In genomic region chr13:47014334-47015194, GRCm38 (mm10) we compare ENCODE assay signal across 7 mouse cellular contexts. TPM values are rescaled to one million over a fixed set of nuclear protein-coding genes. Genes with fewer than 3 reads are reported as not detected.
DNase-seq lines count a peak whose midpoint lies in the region; ATAC-seq and TF ChIP-seq lines count a peak whose summit lies in the region.

Nhlrc1 (minus strand) TSS chr13:47014850.

- no peaks in the 10 kb centered on the region for H3K36me3 ChIP-seq in erythroblast, embryonic 14.5 days (ENCODE audit: control insufficient read depth)
- H3K36me3 ChIP-seq in heart, embryonic 12.5 days = peaks cover 4% of the 10 kb centered on the region; the same call in 1 of the 2 replicates
- H3K36me3 ChIP-seq in kidney, embryonic 15.5 days = no peaks in the 10 kb centered on the region
- no peaks in the 10 kb centered on the region for H3K36me3 ChIP-seq in limb, embryonic 15.5 days
- no peaks in the 10 kb centered on the region for H3K36me3 ChIP-seq in midbrain, postnatal 0 days (ENCODE audit: insufficient read depth, low read length)
- H3K36me3 ChIP-seq in spleen, adult 2 months (ENCODE audit: control insufficient read depth, insufficient read depth, low read length) = no peaks in the 10 kb centered on the region

- peak within 1 kb of the TSS; percentile 63 for H3K4me3 ChIP-seq in erythroblast, embryonic 14.5 days (replicated peaks)
- peak within 1 kb of the TSS; percentile 62 for H3K4me3 ChIP-seq in heart, embryonic 12.5 days
- peak within 1 kb of the TSS; percentile 62 for H3K4me3 ChIP-seq in kidney, embryonic 15.5 days (replicated peaks)
- peak within 1 kb of the TSS; percentile 66 for H3K4me3 ChIP-seq in limb, embryonic 15.5 days
- peak within 1 kb of the TSS; percentile 56 for H3K4me3 ChIP-seq in midbrain, postnatal 0 days (ENCODE audit: low read depth, low read length)
- peak within 1 kb of the TSS; percentile 73 for H3K4me3 ChIP-seq in spleen, adult 2 months (ENCODE audit: extremely low read depth, insufficient read depth, insufficient read length)

- 0 out of 2 replicates have a peak, but pooled peaks cover 3% of the 10 kb centered on the region for H3K9me3 ChIP-seq in erythroblast, embryonic 14.5 days (ENCODE audit: control insufficient read depth, low read length)
- H3K9me3 ChIP-seq in heart, embryonic 12.5 days (replicated peaks) = peaks cover 14% of the 10 kb centered on the region
- peaks cover 15% of the 10 kb centered on the region for H3K9me3 ChIP-seq in kidney, embryonic 15.5 days (replicated peaks)
- peaks cover 10% of the 10 kb centered on the region; the same call in 1 of the 2 replicates for H3K9me3 ChIP-seq in limb, embryonic 15.5 days
- peaks cover 9% of the 10 kb centered on the region; the same call in 1 of the 2 replicates for H3K9me3 ChIP-seq in midbrain, postnatal 0 days (ENCODE audit: low read length)

- TF ChIP-seq POLR2A in brain, embryonic 14.5 days (IDR thresholded peaks at IDR 0.05; ENCODE audit: borderline replicate concordance, extremely low read depth, insufficient read depth, insufficient read length, poor library complexity, severe bottlenecking) = no peak
- no peak for TF ChIP-seq POLR2A in spleen, adult 2 months (IDR thresholded peaks at IDR 0.05; ENCODE audit: low read depth, low read length)

- no peak within 1 kb of the TSS for H3K27ac ChIP-seq in heart, embryonic 12.5 days (ENCODE audit: poor library complexity, severe bottlenecking)
- H3K27ac ChIP-seq in kidney, embryonic 15.5 days = no peak within 1 kb of the TSS
- H3K27ac ChIP-seq in limb, embryonic 15.5 days = no peak within 1 kb of the TSS
- no peak within 1 kb of the TSS for H3K27ac ChIP-seq in midbrain, postnatal 0 days (ENCODE audit: low read depth, low read length)
- H3K27ac ChIP-seq in spleen, adult 2 months (ENCODE audit: insufficient read depth, low read length) = no peak within 1 kb of the TSS

- peaks cover 12% of the 10 kb centered on the region for H3K4me1 ChIP-seq in erythroblast, embryonic 14.5 days (ENCODE audit: control insufficient read depth)
- peaks cover 12% of the 10 kb centered on the region for H3K4me1 ChIP-seq in heart, embryonic 12.5 days (replicated peaks)
- peaks cover 16% of the 10 kb centered on the region for H3K4me1 ChIP-seq in kidney, embryonic 15.5 days
- peaks cover 16% of the 10 kb centered on the region for H3K4me1 ChIP-seq in limb, embryonic 15.5 days
- H3K4me1 ChIP-seq in midbrain, postnatal 0 days (ENCODE audit: insufficient read depth, low read length) = peaks cover 7% of the 10 kb centered on the region; the same call in 1 of the 2 replicates
- H3K4me1 ChIP-seq in spleen, adult 2 months (ENCODE audit: control insufficient read depth, insufficient read depth, insufficient read length) = peaks cover 7% of the 10 kb centered on the region

- DNase-seq in brain, embryonic 14.5 days (ENCODE audit: low read depth) = peak; percentile 82
- DNase-seq in midbrain, postnatal 0 days (ENCODE audit: low spot score) = peak; percentile 78
- peak; percentile 17 to 41 for DNase-seq in spleen, adult 2 months (ENCODE audit: low read depth in 1 of 2, low spot score in 2 of 2)

- H3K9ac ChIP-seq in heart, embryonic 12.5 days = peak within 1 kb of the TSS; percentile 74; the same call in 1 of the 2 replicates
- H3K9ac ChIP-seq in kidney, embryonic 15.5 days = peak within 1 kb of the TSS; percentile 55
- H3K9ac ChIP-seq in limb, embryonic 15.5 days = peak within 1 kb of the TSS; percentile 42
- H3K9ac ChIP-seq in midbrain, postnatal 0 days (replicated peaks; ENCODE audit: low read length, poor library complexity, severe bottlenecking) = peak within 1 kb of the TSS; percentile 55

- H3K27me3 ChIP-seq in erythroblast, embryonic 14.5 days (ENCODE audit: control insufficient read depth) = peaks cover 15% of the 10 kb centered on the region
- H3K27me3 ChIP-seq in heart, embryonic 12.5 days (replicated peaks) = no peaks in the 10 kb centered on the region
- peaks cover 16% of the 10 kb centered on the region for H3K27me3 ChIP-seq in kidney, embryonic 15.5 days
- peaks cover 10% of the 10 kb centered on the region for H3K27me3 ChIP-seq in limb, embryonic 15.5 days
- no peaks in the 10 kb centered on the region for H3K27me3 ChIP-seq in midbrain, postnatal 0 days (ENCODE audit: insufficient read depth, low read length)
- H3K27me3 ChIP-seq in spleen, adult 2 months (ENCODE audit: control insufficient read depth, insufficient read depth, low read length) = no peaks in the 10 kb centered on the region

- ATAC-seq in heart, embryonic 12.5 days (ENCODE audit: insufficient number of reproducible peaks, low FRiP score) = peak; percentile 76
- ATAC-seq in kidney, embryonic 15.5 days (replicated peaks; ENCODE audit: low FRiP score) = peak; percentile 89
- ATAC-seq in limb, embryonic 15.5 days (ENCODE audit: insufficient number of reproducible peaks, low FRiP score, low TSS enrichment, low read depth) = peak; percentile 62; the same call in 1 of the 2 replicates
- peak; percentile 91 for ATAC-seq in midbrain, postnatal 0 days (ENCODE audit: low FRiP score)

- TF ChIP-seq CTCF in brain, embryonic 14.5 days (IDR thresholded peaks at IDR 0.05; ENCODE audit: borderline replicate concordance, extremely low read depth, insufficient read depth, insufficient read length) = peak; percentile 93
- TF ChIP-seq CTCF in midbrain, postnatal 0 days (IDR thresholded peaks at IDR 0.05) = peak; percentile 98
- peak; percentile 73; the same call in 1 of the 2 replicates for TF ChIP-seq CTCF in spleen, adult 2 months (IDR thresholded peaks at IDR 0.05; ENCODE audit: extremely low read depth, insufficient read depth, insufficient read length, insufficient replicate concordance)

- peak within 1 kb of the TSS; percentile 98 for H3K4me2 ChIP-seq in heart, embryonic 12.5 days
- H3K4me2 ChIP-seq in kidney, embryonic 15.5 days = peak within 1 kb of the TSS; percentile 99
- H3K4me2 ChIP-seq in limb, embryonic 15.5 days = peak within 1 kb of the TSS; percentile 100
- H3K4me2 ChIP-seq in midbrain, postnatal 0 days (ENCODE audit: low read depth, low read length, poor library complexity, severe bottlenecking) = peak within 1 kb of the TSS; percentile 96

- WGBS in heart, embryonic 12.5 days = 4% methylated on average over 73 of the region's 73 CpGs
- 4% methylated on average over 64 of the region's 73 CpGs for WGBS in kidney, embryonic 15.5 days
- 3% methylated on average over 73 of the region's 73 CpGs for WGBS in limb, embryonic 15.5 days
- 4% methylated on average over 70 of the region's 73 CpGs for WGBS in midbrain, postnatal 0 days
- 3% methylated on average over 70 of the region's 73 CpGs for WGBS in spleen, adult 2 months

RNA-seq across cellular contexts. Expression of gene Nhlrc1, which starts in this region (rescaled TPM):
- polyA plus RNA-seq in brain, embryonic 14.5 days (2012; rRNA removed) = 10.1 and 11.3 TPM in 2 replicates
- not detected in 2 replicates for polyA plus RNA-seq in erythroblast, embryonic 14.5 days (2012)
- 4.0 and 4.2 TPM in 2 replicates for polyA plus RNA-seq in heart, embryonic 12.5 days (2016; fragmentation: Nextera tagmentation; extraction: Ambion mirVana)
- polyA plus RNA-seq in kidney, embryonic 15.5 days (2015; fragmentation: Nextera tagmentation; extraction: Ambion mirVana) = 3.5 and 3.6 TPM in 2 replicates
- polyA plus RNA-seq in limb, embryonic 15.5 days (2015; fragmentation: Nextera tagmentation; extraction: Ambion mirVana) = 3.8 and 4.1 TPM in 2 replicates
- 19.7 and 19.9 TPM in 2 replicates for total RNA-seq in midbrain, postnatal 0 days (2014; rRNA removed)
- 16.2 and 16.5 TPM in 2 replicates for polyA plus RNA-seq in midbrain, postnatal 0 days (2015; fragmentation: Nextera tagmentation; extraction: Ambion mirVana)
- 0.95 and 1.00 TPM in 2 replicates for polyA plus RNA-seq in spleen, adult 2 months (2012; rRNA removed)

Comparison
In these comparisons a context has a peak if more than half of its experiments do, and no peak if none do; other contexts are left out.
1. Peak in DNase-seq and H3K4me3 ChIP-seq in spleen, adult 2 months; RNA of the gene not detected or under 1 TPM.
2. DNase-seq: peak in every context shown above with its lines; median percentile 82 in brain, embryonic 14.5 days; 78 in midbrain, postnatal 0 days; 29 in spleen, adult 2 months.